Mouse (Mus musculus) liver, embryonic 13.5 days (tissue): ENCODE measurements at regions not wholly inside any gene's neighbourhood (a gene's known extent, or its start where the extent isn't known, plus 50 kb on each side); places are given as distances from the start of the nearest gene placed in this dataset.

Experiments
- ATAC-seq: fragments of 200-750 bp; cut with Nextera tagmentation; 2 replicates; pipeline ENCODE4 v1.8.0; 2017; ENCODE audit warnings: low read depth, mild to moderate bottlenecking, moderate number of reproducible peaks, moderate library complexity
- DNase-seq: peaks from one replicate; pipeline ENCODE4 v3.0.0; 2022
- H3K27ac ChIP-seq: fragments of 300-500 bp; sonication (generic); 2 replicates; pipeline ENCODE4 v1.5.1; 2015; ENCODE audit warnings: moderate library complexity, mild to moderate bottlenecking, inconsistent platforms
- H3K27me3 ChIP-seq: fragments of 300-500 bp; sonication (generic); 2 replicates; pipeline ENCODE4 v1.6.1; 2015; ENCODE audit warnings: mild to moderate bottlenecking, inconsistent platforms
- H3K36me3 ChIP-seq: fragments of 300-500 bp; sonication (generic); 2 replicates; pipeline ENCODE4 v1.6.1; 2015; ENCODE audit warnings: mild to moderate bottlenecking, inconsistent platforms
- H3K4me1 ChIP-seq: fragments of 300-500 bp; sonication (generic); replicated peaks from 2 replicates; pipeline ENCODE4 v1.6.1; 2015; ENCODE audit warnings: inconsistent platforms
- H3K4me2 ChIP-seq: fragments of 300-500 bp; sonication (generic); 2 replicates; pipeline ENCODE4 v1.6.1; 2015; ENCODE audit warnings: inconsistent platforms, mild to moderate bottlenecking, moderate library complexity
- H3K4me3 ChIP-seq: fragments of 300-500 bp; sonication (generic); replicated peaks from 2 replicates; pipeline ENCODE4 v1.5.1; 2015; ENCODE audit warnings: mild to moderate bottlenecking, inconsistent platforms
- H3K9ac ChIP-seq: fragments of 300-500 bp; sonication (generic); 2 replicates; pipeline ENCODE4 v1.6.1; 2015; ENCODE audit warnings: mild to moderate bottlenecking, inconsistent platforms
- H3K9me3 ChIP-seq: fragments of 300-500 bp; sonication (generic); replicated peaks from 2 replicates; pipeline ENCODE4 v1.6.1; 2016; ENCODE audit warnings: inconsistent platforms
- WGBS: fragments of 180-500 bp; shearing (Covaris S2); methylation state at CpG from one replicate; pipeline ENCODE4 v1.1.7; 2015; ENCODE audit not compliant: insufficient replicate concordance; 5-methylcytosine and 5-hydroxymethylcytosine counted together

- Histone ChIP-seq H3K27ac (no peak overlapping the region), H3K9ac (no peak overlapping the region), H3K4me3 (no peak overlapping the region), H3K9me3 (peaks cover 3% of the 10 kb centered on the region; the same call in 1 of the 2 replicates), H3K4me2 (no peak overlapping the region), H3K27me3 (no peaks in the 10 kb centered on the region), H3K36me3 (no peaks in the 10 kb centered on the region), H3K4me1 (no peaks in the 10 kb centered on the region)
- DNase-seq: no peak
- 58% methylated on average over 6 of the region's 6 CpGs for WGBS
- no peak for ATAC-seq
These were observed 216.9 kb upstream of the Dio3 start for GRCm38 (mm10) chr12:110061961-110062360.

- no peak for DNase-seq
- Histone ChIP-seq H3K4me2 (no peak overlapping the region), H3K27ac (no peak overlapping the region), H3K36me3 (no peaks in the 10 kb centered on the region), H3K4me3 (no peak overlapping the region), H3K27me3 (no peaks in the 10 kb centered on the region), H3K9me3 (peaks cover 5% of the 10 kb centered on the region; the same call in 1 of the 2 replicates), H3K9ac (no peak overlapping the region), H3K4me1 (no peaks in the 10 kb centered on the region)
- WGBS: 55% methylated on average over 8 of the region's 8 CpGs
- ATAC-seq: no peak
These were observed 215.9 kb upstream of the Dio3 start for GRCm38 (mm10) chr12:110063013-110063412.

- no peak overlapping the region for H3K4me3 ChIP-seq
- no peak overlapping the region for H3K27ac ChIP-seq
- 48% methylated on average over 4 of the region's 4 CpGs for WGBS
- H3K9me3 ChIP-seq: peaks cover 13% of the 10 kb centered on the region; the same call in 1 of the 2 replicates
- no peak overlapping the region for H3K9ac ChIP-seq
- no peak overlapping the region for H3K4me2 ChIP-seq
- H3K27me3 ChIP-seq: no peaks in the 10 kb centered on the region
- no peak for DNase-seq
- ATAC-seq: no peak
- no peaks in the 10 kb centered on the region for H3K4me1 ChIP-seq
- no peaks in the 10 kb centered on the region for H3K36me3 ChIP-seq
These were observed 212.4 kb upstream of the Dio3 start for GRCm38 (mm10) chr12:110066361-110066885.

- H3K9me3 ChIP-seq: peaks cover 11% of the 10 kb centered on the region; the same call in 1 of the 2 replicates
- DNase-seq: no peak
- no peak overlapping the region for H3K4me2 ChIP-seq
- H3K4me3 ChIP-seq: no peak overlapping the region
- no peak overlapping the region for H3K27ac ChIP-seq
- no peaks in the 10 kb centered on the region for H3K4me1 ChIP-seq
- no peak for ATAC-seq
- whole genome bisulfite sequencing: 65% methylated on average over 6 of the region's 6 CpGs
- H3K36me3 ChIP-seq: no peaks in the 10 kb centered on the region
- no peak overlapping the region for H3K9ac ChIP-seq
- H3K27me3 ChIP-seq: no peaks in the 10 kb centered on the region
These were observed 208.4 kb upstream of the Dio3 start for GRCm38 (mm10) chr12:110070506-110070905.

GRCm38 (mm10) chr12:110071823-110072222 lies 207.0 kb upstream of the Dio3 start:
- no peak for ATAC-seq
- Histone ChIP-seq H3K4me2 (no peak overlapping the region), H3K9me3 (peaks cover 16% of the 10 kb centered on the region; the same call in 1 of the 2 replicates), H3K27me3 (no peaks in the 10 kb centered on the region), H3K4me3 (no peak overlapping the region), H3K9ac (no peak overlapping the region), H3K27ac (no peak overlapping the region), H3K36me3 (no peaks in the 10 kb centered on the region), H3K4me1 (no peaks in the 10 kb centered on the region)
- WGBS: 53% methylated on average over 4 of the region's 4 CpGs
- no peak for DNase-seq

- ATAC-seq: no peak
- Histone ChIP-seq H3K27ac (no peak overlapping the region), H3K9me3 (0 out of 2 replicates have a peak, but pooled peaks cover 13% of the 10 kb centered on the region), H3K9ac (no peak overlapping the region), H3K4me1 (no peaks in the 10 kb centered on the region), H3K36me3 (no peaks in the 10 kb centered on the region), H3K4me3 (no peak overlapping the region), H3K4me2 (no peak overlapping the region), H3K27me3 (no peaks in the 10 kb centered on the region)
- DNase-seq: no peak
- 69% methylated on average over 8 of the region's 8 CpGs for WGBS
These were observed 203.9 kb upstream of the Dio3 start for GRCm38 (mm10) chr12:110074921-110075320.

GRCm38 (mm10) chr12:110077211-110077884 lies 201.5 kb upstream of the Dio3 start:
- 0 out of 2 replicates have a peak, but pooled peaks cover 9% of the 10 kb centered on the region for H3K9me3 ChIP-seq
- H3K4me2 ChIP-seq: no peak overlapping the region
- H3K4me3 ChIP-seq: no peak overlapping the region
- DNase-seq (no peak), ATAC-seq (no peak)
- H3K4me1 ChIP-seq: no peaks in the 10 kb centered on the region
- 49% methylated on average over 6 of the region's 6 CpGs for WGBS
- no peak overlapping the region for H3K9ac ChIP-seq
- H3K27ac ChIP-seq: no peak overlapping the region
- no peaks in the 10 kb centered on the region for H3K36me3 ChIP-seq
- H3K27me3 ChIP-seq: no peaks in the 10 kb centered on the region

GRCm38 (mm10) chr12:110078081-110078505 lies 200.8 kb upstream of the Dio3 start:
- Histone ChIP-seq H3K4me1 (no peaks in the 10 kb centered on the region), H3K36me3 (no peaks in the 10 kb centered on the region), H3K9me3 (0 out of 2 replicates have a peak, but pooled peaks cover 9% of the 10 kb centered on the region), H3K27me3 (no peaks in the 10 kb centered on the region), H3K4me3 (no peak overlapping the region), H3K9ac (no peak overlapping the region), H3K27ac (no peak overlapping the region), H3K4me2 (no peak overlapping the region)
- ATAC-seq (no peak), DNase-seq (no peak)
- WGBS: 67% methylated on average over 13 of the region's 13 CpGs

GRCm38 (mm10) chr12:110081831-110082615 lies 196.8 kb upstream of the Dio3 start:
- H3K4me3 ChIP-seq: no peak overlapping the region
- no peak for DNase-seq
- no peaks in the 10 kb centered on the region for H3K36me3 ChIP-seq
- 81% methylated on average over 3 of the region's 3 CpGs for WGBS
- H3K9ac ChIP-seq: no peak overlapping the region
- no peaks in the 10 kb centered on the region for H3K4me1 ChIP-seq
- H3K4me2 ChIP-seq: no peak overlapping the region
- no peak for ATAC-seq
- 0 out of 2 replicates have a peak, but pooled peaks cover 2% of the 10 kb centered on the region for H3K9me3 ChIP-seq
- no peak overlapping the region for H3K27ac ChIP-seq
- no peaks in the 10 kb centered on the region for H3K27me3 ChIP-seq

- Histone ChIP-seq H3K4me3 (no peak overlapping the region), H3K27me3 (no peaks in the 10 kb centered on the region), H3K4me1 (no peaks in the 10 kb centered on the region), H3K36me3 (no peaks in the 10 kb centered on the region), H3K4me2 (no peak overlapping the region), H3K9me3 (no peaks in the 10 kb centered on the region), H3K27ac (no peak overlapping the region), H3K9ac (no peak overlapping the region)
- WGBS: 51% methylated on average over 13 of the region's 13 CpGs
- no peak for DNase-seq
- ATAC-seq: no peak; the same call in 1 of the 2 replicates
These were observed 195.9 kb upstream of the Dio3 start for GRCm38 (mm10) chr12:110082921-110083320.

- DNase-seq (no peak), ATAC-seq (no peak)
- H3K4me3 ChIP-seq: no peak overlapping the region
- no peak overlapping the region for H3K4me2 ChIP-seq
- no peaks in the 10 kb centered on the region for H3K4me1 ChIP-seq
- H3K36me3 ChIP-seq: no peaks in the 10 kb centered on the region
- H3K9me3 ChIP-seq: no peaks in the 10 kb centered on the region
- 70% methylated on average over 5 of the region's 5 CpGs for WGBS
- H3K9ac ChIP-seq: no peak overlapping the region
- H3K27me3 ChIP-seq: no peaks in the 10 kb centered on the region
- no peak overlapping the region for H3K27ac ChIP-seq
These were observed 195.4 kb upstream of the Dio3 start for GRCm38 (mm10) chr12:110083471-110083870.
